Mouse (Mus musculus) thymus, adult 18-20 months (tissue): ENCODE data around the gene Actg2.
"Not testable (repeated sequence)": the region's sequence is repeated elsewhere in the genome, so short reads cannot be mapped to it uniquely, and the experiment has no call there.

Source experiments
- DNase-seq, 2 experiments: peaks; one replicate each; pipeline ENCODE4 v3.0.0; 2022; ENCODE audit warnings: mixed read lengths in 2 of 2

The Actg2 gene

DNA sequence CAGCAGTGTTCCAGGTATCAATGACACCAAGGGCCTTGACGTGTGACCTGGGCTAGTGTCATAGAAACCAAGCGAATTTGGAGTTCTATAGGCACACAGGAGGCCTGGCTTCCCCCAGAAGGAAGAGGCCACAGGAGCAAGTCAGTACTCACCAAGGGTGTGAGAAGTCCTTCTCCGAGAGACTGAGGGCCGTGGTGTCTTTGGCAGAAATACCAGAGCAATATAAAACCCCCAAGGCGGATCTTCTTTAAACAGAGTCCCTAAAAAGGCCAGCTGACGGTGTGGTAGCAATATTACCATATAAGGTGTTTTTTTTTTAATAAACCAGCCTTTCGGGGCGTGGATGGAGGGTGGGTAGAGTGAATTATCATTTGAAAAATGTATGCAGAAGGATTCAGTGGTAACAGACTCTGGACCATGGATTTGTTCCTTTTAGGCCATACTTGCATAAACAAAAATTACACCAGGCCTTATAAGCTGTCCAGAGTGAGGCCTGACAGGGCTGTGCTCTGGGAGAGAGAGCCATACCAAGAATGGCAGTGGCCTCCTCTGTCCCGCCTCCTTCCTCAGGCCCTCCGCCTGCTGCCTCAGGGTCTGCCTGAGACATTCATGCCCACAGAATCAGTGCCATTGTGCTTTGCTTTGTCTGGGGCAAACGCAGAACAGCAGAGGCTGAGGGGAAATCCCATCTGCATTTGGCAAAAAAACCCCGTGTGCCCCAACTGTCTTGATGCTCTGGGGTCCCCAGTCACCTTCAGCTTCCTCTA is at the start of gene Actg2:
Gene Actg2, minus strand, starts transcription at position 238 of the 767 bp plus-strand sequence.
- DNase-seq: no peak

DNA sequence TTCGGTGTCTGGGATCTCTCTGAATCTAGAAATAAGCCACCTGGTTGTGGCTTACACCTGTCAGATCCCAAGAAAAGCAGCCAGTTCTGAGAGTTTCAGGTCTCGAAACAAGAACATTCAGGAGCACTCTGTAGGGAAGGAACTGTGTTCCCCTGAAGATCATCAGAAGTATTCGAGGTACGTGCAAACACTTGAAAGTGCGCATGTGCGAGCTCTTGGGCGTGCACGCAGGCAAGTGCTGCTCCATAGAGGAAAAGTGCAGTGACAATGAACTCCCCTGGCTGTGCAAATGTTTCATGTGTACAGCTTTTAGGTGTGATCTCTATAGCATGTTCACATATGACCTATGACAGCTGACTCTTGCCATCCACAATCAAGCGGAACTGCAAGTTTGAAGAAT is 49.3 kb upstream of the Actg2 start:
- DNase-seq: not testable (repeated sequence)

DNA sequence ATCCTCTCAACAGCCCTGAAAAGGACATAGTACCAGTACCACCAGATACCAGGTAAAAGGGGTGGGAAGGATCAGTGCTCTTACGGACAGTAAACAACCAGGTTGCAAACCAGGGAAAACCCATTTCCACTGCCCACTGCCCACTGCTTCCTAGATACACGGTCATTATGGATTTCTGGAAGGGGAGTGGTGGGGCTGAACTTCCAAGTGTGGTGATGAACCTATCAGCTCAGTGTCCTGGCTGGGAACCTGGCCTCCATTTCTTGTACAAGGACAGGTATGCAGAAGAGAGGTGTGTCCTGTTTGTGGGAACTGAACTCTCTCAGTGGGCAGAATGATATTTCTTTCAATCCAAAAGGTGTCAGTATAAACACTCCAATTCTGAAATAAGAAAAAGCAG is 47.5 kb upstream of the Actg2 start:
- no peak for DNase-seq

DNA sequence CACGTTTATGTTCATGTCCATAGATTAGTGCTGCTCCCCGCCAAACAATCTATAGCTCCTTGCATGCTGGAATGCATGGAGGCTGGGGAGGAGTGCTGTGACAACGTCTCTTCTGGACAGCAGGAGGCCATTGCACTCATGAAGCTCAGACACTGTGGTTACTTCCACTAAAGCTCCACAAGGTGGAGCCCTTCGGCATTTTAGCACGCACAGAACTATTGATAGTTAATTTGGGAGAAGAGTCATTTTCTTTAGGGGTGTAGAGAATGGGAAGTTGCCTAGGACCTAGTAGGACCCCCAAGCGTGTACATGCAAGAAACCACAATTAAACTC is 46.8 kb upstream of the Actg2 start:
- DNase-seq: no peak

DNA sequence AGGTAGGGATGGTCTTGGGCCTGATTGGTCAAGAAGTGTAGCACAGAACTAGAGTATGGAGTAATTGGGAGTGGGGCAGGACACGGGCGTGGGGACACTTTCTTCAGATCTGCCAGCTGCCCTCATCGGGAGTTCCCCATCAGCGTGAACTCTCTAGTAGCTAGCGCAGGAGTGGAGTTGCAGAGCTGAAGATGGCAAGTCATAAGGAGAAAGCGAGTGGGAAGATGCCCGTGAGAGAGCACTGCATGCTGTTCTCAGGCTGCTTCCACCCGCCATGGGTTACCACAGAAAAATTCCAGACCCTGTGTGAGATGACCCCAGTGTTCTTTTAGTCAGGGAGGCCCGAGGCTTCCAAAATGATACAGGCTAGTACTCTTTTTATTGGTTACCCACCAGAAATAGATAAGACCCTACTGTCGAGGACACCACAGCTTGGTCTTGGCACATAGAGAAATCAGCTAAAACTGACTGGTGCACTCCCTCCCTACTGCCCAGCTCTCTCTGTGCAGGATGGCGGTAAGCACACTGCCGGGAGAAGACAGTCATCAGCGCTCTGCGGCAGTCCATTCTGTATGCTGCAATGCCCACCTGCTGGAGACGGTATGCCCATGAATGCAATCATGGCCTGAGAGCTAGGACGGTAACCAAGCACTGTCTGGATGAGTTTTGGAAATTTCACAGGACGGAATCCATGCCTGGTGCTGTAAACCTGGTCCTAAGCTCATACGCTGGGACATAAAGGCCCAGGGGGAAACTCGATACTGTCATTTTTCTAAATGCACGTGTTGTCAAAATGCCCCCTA is 46.3 kb upstream of the Actg2 start:
- no peak for DNase-seq

DNA sequence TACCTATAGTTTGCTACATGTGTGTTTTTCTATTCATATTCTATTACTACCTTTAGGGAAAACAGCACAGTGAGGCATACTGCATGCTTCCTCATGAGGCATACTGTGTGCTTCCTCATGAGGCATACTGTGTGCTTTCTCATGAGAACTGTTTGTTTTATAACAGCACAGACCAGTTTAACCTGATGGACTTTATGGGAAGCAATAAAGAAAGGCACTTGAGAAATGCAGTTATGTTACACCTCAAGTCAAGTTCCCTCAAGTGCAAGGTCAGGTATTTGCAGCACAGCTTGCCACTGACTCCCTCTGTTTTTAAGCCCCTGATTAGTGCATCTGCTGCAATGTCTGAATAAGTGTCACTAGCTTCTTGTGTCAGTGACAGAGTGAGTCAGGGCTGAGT is 41.5 kb upstream of the Actg2 start:
- DNase-seq: no peak

DNA sequence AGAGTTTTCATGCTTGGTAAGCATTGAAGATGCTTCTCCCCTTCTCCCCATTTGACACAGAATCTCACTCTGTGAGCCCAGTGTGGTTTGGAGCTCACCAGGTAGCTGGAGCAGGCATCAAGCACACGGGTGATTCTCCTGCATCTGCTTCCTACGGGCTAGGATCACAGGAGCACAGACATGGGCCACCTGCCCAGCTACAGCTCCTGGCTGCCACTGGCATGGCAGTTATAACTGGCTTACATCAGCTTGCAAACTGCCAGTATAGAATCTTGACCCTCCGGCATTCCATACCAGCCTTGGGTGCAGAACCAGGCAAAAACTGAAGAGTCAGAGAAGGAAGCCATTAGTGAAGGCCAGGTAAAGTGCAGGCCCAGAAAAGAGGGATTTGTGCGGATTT is 39.5 kb upstream of the Actg2 start:
- no peak for DNase-seq

DNA sequence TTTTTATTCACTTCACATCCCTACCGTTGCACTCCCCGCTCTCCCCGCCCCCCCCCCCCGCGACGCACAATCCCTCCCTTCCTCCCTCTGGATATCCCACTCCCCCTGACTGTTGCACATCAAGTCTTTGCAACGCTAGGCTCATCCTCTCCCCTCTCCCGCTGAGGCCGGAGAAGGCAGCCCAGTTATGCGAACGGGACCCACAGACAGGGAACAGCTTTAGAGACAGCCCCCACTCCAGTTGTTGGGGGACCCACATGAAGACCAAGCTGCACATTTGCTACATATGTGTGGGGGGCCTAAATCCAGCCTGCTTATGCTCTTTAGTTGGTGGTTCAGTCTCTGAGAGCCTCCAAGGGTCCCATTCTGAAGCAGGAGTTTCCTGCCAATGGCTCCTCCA is 36.6 kb upstream of the Actg2 start, which contains the start of gene Stambp:
Gene Stambp, minus strand, starts transcription at position 59 of the 400 bp plus-strand sequence.
- DNase-seq: peak in 1 of 2 experiments; percentile 21

DNA sequence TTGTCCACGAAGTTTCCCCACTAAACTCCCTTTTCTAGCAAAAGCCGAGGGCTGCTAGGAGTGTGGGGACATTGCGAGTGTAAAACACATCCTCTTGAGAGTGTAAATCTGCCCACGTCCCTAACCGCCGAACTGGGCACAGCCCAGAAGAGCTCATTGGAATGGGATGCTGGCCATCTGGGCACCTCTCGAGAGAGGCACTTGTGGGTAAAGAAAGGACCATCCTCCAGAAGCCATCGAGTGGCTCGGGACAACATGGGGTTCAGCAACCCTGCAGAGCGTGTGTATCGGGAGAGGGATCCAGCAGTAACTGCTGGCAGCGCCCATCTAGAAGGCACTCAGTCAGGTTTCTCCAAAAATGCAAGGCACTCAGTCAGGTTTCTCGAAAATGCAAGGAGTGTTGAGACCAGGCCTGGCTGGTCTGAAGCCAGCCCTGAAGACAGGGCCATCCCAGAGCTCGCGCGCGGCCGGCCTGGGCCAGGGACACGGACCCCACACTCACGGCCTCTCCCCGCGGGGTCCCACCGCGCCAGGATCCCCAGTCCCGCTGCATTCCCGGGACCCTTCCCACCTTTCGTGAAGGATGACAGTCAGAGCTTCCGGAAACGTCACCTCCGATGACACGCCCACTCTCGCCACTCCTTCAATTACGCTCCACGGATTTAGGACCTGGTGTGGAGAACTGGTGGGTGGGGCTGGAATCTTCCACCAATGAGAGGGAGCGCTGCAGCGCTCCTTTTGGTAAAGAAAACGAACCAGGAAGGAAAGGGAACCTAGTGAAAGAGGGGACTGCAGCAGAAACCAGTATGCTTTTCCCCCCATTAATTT is 36.0 kb upstream of the Actg2 start:
- DNase-seq: peak; percentile 78 to 85

DNA sequence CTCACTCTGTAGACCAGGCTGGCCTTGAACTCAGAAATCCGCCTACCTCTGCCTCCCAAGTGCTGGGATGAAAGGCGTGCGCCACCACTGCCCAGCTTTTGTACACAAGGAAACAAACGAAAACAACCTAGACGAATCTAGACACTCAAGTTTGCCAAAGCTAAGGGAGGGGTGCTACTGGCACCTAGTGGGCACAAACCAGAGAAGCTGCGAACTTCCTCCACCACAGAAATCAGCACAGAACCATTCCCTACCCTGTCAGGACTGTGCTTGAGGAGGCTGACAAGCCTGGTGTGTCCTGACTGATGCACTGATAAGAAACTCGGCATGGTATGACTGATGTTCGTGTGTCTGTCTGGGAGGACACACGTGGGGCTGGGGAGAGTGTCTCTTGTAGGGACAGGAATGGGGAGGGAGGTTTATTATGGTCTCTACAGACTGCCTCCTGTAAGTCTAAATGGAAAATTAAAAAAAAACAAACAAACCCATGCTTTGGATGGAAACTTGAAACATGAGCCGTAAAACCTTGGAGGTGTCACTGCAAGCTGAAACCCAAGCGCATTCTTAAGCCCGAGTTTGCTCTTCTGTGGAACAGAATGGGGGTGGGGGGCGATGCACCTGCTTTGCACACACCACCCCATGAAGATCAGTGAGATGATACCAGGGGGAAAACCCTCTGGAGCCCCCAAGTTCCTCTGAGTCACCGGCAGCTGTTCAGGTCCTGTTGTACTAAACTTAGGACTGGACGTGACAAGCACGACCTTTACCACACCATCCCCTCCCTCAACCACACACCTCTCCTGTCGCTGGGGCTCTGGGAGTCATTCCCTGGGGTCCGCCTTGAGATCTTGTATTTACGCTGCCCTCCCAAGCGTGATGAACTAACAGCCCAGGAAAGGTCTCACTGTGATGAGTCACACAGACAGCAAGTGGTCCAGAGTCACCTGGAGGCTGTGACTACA is 33.1 kb upstream of the Actg2 start:
- DNase-seq: no peak

DNA sequence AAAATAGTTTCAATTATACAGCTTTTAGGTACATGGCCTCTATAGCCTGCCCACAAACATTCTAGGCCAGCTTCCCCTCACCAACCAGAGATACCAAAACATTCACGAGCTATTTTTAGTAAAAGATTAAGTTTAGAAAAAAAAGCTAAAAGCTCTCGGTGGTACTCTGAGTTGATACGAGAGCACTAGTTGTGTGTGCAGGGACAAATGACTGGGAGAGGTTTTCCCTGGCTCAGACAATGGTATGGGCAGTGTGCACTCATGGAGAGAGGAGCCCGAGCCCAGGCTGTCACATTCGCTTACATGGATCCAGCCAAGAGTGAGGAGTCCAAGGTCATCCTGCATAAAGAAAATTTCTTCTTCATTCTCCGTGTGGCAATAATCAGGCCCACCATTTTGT is 19.9 kb upstream of the Actg2 start:
- DNase-seq: no peak

DNA sequence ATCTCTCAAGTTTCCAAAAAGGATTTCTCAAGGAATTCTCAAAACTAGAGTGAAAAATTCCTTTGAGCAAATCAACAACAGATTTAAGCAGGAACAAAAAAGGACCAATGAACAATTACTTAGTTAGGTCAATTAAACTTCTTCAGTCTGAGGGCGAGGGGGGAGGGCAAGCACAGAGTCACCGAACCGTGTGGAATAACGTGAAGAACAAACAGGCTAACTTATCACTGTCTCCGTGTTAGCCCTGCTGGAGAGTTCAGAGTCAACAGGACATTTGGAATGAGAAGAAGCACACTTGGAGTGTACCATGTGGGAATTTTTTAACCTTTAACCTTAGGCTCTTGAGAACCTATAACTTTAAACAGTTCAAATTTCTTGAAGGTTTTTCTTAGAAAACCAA is 12.3 kb upstream of the Actg2 start:
- no peak for DNase-seq

DNA sequence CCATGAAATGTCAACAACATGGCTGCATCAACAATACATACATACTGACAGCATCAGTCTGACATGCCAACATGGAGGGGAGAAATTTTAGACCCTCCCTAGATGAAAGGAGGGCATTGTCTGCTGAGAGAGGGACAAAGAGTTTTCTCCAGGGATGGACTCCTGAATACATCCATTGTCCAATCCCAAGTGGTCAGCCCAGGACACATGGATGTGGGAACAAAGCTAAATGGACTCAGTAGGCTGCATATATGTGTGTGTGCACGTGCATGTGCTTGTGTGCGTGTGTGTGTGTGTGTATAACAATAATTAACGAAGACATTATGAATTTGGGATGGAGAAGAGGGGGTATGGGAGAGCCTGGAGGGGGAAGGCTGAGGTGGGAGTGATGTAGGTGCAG is 9.7 kb upstream of the Actg2 start:
- DNase-seq: no peak

DNA sequence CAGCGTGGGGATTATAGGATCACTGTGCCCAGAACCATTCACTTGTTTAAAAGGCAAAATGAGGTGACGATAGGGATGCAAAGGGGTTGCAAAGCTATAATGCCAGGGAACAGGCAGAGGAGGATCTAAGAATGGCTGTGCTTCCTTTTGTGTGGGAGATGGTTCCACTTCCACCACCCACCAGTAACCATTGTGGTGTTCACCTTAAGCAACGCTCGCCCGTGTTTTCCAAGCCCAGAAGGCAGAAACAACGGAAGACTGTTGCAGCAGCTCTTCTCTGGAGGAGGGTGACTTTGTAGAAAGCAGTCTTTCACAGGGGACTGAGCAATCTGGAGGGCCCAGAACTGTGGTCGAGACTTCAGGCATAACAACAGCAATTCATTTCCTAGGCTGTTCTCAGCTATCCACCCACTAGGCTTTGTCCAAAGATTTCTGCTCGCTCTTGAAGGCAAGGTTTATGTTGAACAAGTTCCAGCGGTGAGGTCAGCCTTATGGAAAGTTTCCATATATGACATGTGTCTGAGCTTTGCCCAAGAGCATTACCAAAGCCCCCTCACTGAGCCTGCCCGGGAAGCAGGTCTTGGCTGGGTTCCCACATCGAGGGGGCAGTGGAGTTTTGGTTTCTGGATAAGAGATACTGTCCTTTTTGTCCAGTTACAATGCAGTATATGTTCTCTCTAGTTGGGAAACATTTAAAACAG is 5.8 kb upstream of the Actg2 start:
- no peak for DNase-seq

DNA sequence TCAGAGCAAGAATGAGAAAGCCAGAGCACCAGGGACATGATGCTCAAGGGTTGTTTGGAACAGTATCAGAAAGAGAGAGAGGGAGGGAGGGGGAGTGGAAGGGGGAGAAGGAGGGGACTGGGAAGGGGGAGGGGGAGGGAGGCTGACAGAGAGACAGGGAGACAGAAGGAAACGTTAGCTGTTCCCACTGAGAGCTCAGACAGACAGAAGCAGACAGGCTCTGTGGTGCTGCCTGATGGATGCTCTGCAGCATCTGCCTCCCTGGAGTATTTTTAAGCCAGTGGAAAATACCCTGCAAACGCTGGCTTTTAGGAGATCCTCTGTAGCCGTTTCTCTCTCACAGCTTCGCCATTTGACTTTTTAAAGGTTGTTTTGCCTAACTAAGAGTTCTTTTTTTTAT is 4.0 kb upstream of the Actg2 start:
- no peak for DNase-seq

DNA sequence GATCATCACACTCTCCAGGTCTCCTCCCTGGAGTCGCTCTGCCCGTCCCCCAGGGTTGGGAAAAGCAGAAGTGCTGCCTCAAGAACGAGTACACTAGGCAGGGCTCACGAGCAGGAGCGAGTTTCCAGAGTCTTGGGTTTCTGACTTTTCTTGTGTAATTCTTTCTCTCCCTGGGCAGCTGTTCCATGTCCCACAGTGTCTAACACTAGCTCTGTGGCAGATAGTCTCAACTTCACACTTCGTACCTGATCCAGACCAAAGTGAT is 662 bp upstream of the Actg2 start:
- no peak for DNase-seq

DNA sequence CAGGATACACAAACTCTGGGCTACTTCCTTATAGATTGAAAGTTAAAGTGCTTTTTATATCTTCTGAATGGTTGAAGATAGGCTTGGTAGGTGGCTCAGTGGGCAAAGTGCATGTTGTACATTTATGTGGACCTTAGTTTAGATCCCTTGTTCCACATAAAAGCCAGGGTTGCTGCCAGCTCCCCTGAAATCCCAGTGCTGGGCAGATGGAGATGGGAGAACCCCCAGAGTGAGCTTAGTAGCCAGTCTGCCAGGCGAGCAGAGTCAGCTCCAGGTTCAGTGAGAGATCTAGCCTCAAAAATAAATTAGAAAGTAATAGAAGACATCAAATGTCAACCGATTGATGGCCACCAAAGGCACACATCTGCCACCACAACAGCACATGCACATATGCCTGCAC is 3.5 kb downstream of the Actg2 start:
- DNase-seq: no peak

DNA sequence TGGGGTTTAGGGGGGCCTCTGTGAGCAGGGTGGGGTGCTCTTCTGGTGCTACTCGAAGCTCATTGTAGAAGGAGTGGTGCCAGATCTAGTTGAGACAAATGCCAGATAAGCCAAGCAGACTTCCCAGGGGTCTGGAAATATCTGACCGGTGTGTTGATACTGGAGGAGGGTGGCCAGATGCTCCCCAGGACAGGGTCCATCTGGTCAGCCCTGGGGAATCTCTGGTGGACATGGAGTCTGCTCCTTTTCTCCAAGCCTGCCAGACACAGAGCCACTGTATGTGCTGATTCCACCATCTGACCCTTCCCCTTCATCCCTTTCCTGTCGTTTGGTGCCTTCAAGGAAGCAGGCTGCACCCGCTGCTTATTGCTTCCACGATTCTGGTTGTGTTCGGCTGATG is 12.9 kb downstream of the Actg2 start:
- no peak for DNase-seq

DNA sequence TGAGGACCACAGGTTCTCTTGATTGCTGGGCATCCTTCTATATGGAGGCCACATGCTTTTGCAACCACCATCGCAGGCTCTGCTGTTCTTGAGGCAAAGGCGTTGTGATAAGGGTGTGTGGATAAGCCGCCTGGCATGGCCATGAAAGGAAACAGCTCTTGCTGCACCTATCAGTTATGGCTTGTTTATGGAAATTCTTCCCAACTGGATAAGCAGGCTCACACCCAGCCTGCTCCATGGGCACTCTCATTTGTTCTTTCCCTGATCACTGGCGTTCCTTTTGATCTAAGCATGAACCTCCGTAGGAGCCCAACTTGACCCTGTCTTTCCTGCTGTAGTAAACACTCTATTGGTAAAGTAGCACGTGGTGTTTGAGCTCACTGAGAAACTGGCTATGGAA is 14.3 kb downstream of the Actg2 start:
- DNase-seq: no peak

DNA sequence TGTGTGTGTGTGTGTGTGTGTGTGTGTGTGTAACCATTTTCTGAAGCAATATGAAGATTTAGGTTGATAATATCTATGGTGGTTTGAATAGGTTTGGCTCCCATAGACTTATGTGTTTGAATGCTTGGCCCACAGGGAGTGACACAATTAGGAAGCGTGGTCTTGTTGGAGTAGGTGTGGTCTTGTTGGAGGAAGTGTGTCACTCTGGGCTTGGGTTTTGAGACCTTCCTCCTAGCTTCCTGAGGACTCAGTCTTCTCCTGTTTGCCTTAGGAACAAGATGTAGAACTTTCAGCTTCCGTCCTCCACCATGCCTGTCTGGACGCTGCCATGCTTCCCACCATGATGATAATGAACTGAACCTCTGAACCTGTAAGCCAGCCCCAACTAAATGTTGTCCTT is 17.4 kb downstream of the Actg2 start:
- DNase-seq: no peak

DNA sequence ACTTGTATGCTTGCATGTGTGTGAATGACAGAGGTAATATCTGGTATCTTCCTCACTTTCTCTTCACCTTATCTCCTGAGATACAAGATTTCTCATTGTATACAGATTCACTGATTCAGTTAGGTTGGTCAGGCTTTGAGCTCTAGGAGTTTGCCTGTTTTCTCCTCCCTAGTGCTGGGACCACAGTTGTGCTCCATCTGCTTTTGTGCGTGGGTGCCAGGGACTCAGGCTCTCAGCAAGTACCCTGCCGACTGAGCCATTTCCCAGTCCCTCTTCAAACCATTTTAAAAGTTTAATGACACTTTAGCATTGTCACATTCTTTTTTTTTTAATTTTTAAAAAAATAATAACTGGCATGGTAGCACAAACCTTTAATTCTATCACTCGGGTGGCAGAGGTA is 20.9 kb downstream of the Actg2 start:
- DNase-seq: no peak

DNA sequence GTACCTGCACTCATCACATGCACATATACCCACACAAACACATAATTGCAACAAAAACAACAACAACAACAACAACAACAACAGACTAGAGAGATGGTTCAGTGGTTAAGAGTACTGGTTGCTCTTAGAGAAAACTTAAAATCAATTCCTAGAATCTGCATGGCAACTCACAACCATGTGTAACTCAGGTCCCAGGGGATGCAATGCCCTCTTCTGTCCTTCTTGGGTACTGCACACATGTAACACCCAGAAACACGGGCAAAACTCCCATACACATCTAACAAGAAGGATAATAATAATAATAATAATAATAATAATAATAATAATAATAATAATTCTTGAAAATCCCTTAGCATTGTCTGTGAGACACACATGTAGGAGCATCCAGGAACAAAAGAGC is 23.6 kb downstream of the Actg2 start:
- DNase-seq: peak in 1 of 2 experiments; percentile 35
